Mouse (Mus musculus) embryonic facial prominence, embryonic 11.5 days (tissue): ENCODE results near the gene Xylt1. TPM values are rescaled to one million over a fixed set of nuclear protein-coding genes. Genes with fewer than 3 reads are reported as not detected.

Experiments used
- ATAC-seq: fragments of 200-750 bp; cut with Nextera tagmentation; replicated peaks from 2 replicates; pipeline ENCODE4 v1.8.0; 2017; ENCODE audit warnings: low read depth; ENCODE audit not compliant: insufficient number of reproducible peaks, low FRiP score, low TSS enrichment
- DNase-seq: peaks from one replicate; pipeline ENCODE4 v3.0.0-alpha.2; 2015; ENCODE audit warnings: low spot score
- H3K27ac ChIP-seq: fragments of 300-500 bp; sonication (generic); replicated peaks from 2 replicates; pipeline ENCODE4 v1.5.1; 2014; ENCODE audit warnings: mild to moderate bottlenecking, low read depth, low read length, control low read depth
- H3K27me3 ChIP-seq: fragments of 300-500 bp; sonication (generic); 2 replicates; pipeline ENCODE4 v1.6.1; 2014; ENCODE audit warnings: mild to moderate bottlenecking, low read length, moderate library complexity, mixed read lengths; ENCODE audit not compliant: control insufficient read depth, insufficient read depth
- H3K36me3 ChIP-seq: fragments of 300-500 bp; sonication (generic); replicated peaks from 2 replicates; pipeline ENCODE4 v1.6.1; 2014; ENCODE audit warnings: low read depth, mild to moderate bottlenecking, low read length, moderate library complexity, mixed read lengths; ENCODE audit not compliant: control insufficient read depth, insufficient read depth
- H3K4me1 ChIP-seq: fragments of 300-500 bp; sonication (generic); 2 replicates; pipeline ENCODE4 v1.6.1; 2014; ENCODE audit warnings: low read length, mixed read lengths; ENCODE audit not compliant: control insufficient read depth, insufficient read depth
- H3K4me2 ChIP-seq: fragments of 300-500 bp; sonication (generic); 2 replicates; pipeline ENCODE4 v1.6.1; 2014; ENCODE audit warnings: low read depth, mild to moderate bottlenecking, control low read depth, low read length, moderate library complexity
- H3K4me3 ChIP-seq: fragments of 300-500 bp; sonication (generic); 2 replicates; pipeline ENCODE4 v1.5.1; 2014; ENCODE audit warnings: low read depth, low read length, control low read depth
- H3K9ac ChIP-seq: fragments of 300-500 bp; sonication (generic); replicated peaks from 2 replicates; pipeline ENCODE4 v1.6.1; 2014; ENCODE audit warnings: mild to moderate bottlenecking, control low read depth, low read length
- H3K9me3 ChIP-seq: fragments of 300-500 bp; sonication (generic); replicated peaks from 2 replicates; pipeline ENCODE4 v1.6.1; 2016; ENCODE audit warnings: mild to moderate bottlenecking, low read length, inconsistent platforms, mixed read lengths; ENCODE audit not compliant: control insufficient read depth
- WGBS: fragments of 180-500 bp; shearing (Covaris S2); extraction: QIAGEN DNeasy Blood & Tissue Kit; methylation state at CpG from one replicate; pipeline ENCODE4 v1.1.7; 2014; 5-methylcytosine and 5-hydroxymethylcytosine counted together
- polyA plus RNA-seq: library from polyadenylated mRNA; unstranded; fragments of >200 nt; fragmentation: Nextera tagmentation; extraction: Ambion mirVana; gene quantifications from 2 replicates; pipeline ENCODE4 v1.2.1, GENCODE M21; 2014

The Xylt1 gene
- polyA plus RNA-seq, 1 experiment from 2014 or later: 1.4 TPM

- no peak overlapping the region for H3K27ac ChIP-seq
- H3K9me3 ChIP-seq: no peaks in the 10 kb centered on the region
- DNase-seq (no peak), ATAC-seq (no peak)
- 86% methylated on average over 5 of the region's 5 CpGs for WGBS
- H3K9ac ChIP-seq: no peak overlapping the region
- H3K36me3 ChIP-seq: no peaks in the 10 kb centered on the region
- no peak overlapping the region for H3K4me2 ChIP-seq
- no peaks in the 10 kb centered on the region for H3K27me3 ChIP-seq
- no peak overlapping the region for H3K4me3 ChIP-seq
- H3K4me1 ChIP-seq: no peaks in the 10 kb centered on the region
Observed at GRCm38 (mm10) chr7:117480831-117481230, 100.1 kb downstream of the Xylt1 start.

GRCm38 (mm10) chr7:117481404-117481803 lies 100.6 kb downstream of the Xylt1 start:
- DNase-seq: no peak
- Histone ChIP-seq H3K4me1 (no peaks in the 10 kb centered on the region), H3K4me3 (no peak overlapping the region), H3K9ac (no peak overlapping the region), H3K9me3 (no peaks in the 10 kb centered on the region), H3K4me2 (no peak overlapping the region), H3K27ac (no peak overlapping the region), H3K27me3 (no peaks in the 10 kb centered on the region), H3K36me3 (no peaks in the 10 kb centered on the region)
- no peak for ATAC-seq
- WGBS: 84% methylated on average over 3 of the region's 3 CpGs

- DNase-seq (no peak), ATAC-seq (no peak)
- Histone ChIP-seq H3K9me3 (no peaks in the 10 kb centered on the region), H3K36me3 (no peaks in the 10 kb centered on the region), H3K4me3 (no peak overlapping the region), H3K4me2 (no peak overlapping the region), H3K27me3 (no peaks in the 10 kb centered on the region), H3K9ac (no peak overlapping the region), H3K4me1 (no peaks in the 10 kb centered on the region), H3K27ac (no peak overlapping the region)
- WGBS: 65% methylated on average over 2 of the region's 2 CpGs
Observed at GRCm38 (mm10) chr7:117482701-117483100, 101.9 kb downstream of the Xylt1 start.

- DNase-seq: no peak
- H3K27me3 ChIP-seq: no peaks in the 10 kb centered on the region
- no peak overlapping the region for H3K9ac ChIP-seq
- H3K4me1 ChIP-seq: no peaks in the 10 kb centered on the region
- no peaks in the 10 kb centered on the region for H3K36me3 ChIP-seq
- H3K27ac ChIP-seq: no peak overlapping the region
- no peaks in the 10 kb centered on the region for H3K9me3 ChIP-seq
- WGBS: 56% methylated on average over 2 of the region's 2 CpGs
- H3K4me2 ChIP-seq: no peak overlapping the region
- ATAC-seq: no peak
- H3K4me3 ChIP-seq: no peak overlapping the region
Observed at GRCm38 (mm10) chr7:117484589-117484988, 103.8 kb downstream of the Xylt1 start.

- Histone ChIP-seq H3K4me1 (no peaks in the 10 kb centered on the region), H3K4me3 (no peak overlapping the region), H3K27me3 (no peaks in the 10 kb centered on the region), H3K4me2 (no peak overlapping the region), H3K9ac (no peak overlapping the region), H3K27ac (no peak overlapping the region), H3K9me3 (no peaks in the 10 kb centered on the region), H3K36me3 (no peaks in the 10 kb centered on the region)
- no peak for ATAC-seq
- WGBS: 92% methylated on average over 7 of the region's 7 CpGs
- DNase-seq: no peak
Observed at GRCm38 (mm10) chr7:117484989-117485536, 104.3 kb downstream of the Xylt1 start.

GRCm38 (mm10) chr7:117486425-117487172 lies 105.8 kb downstream of the Xylt1 start:
- H3K4me1 ChIP-seq: no peaks in the 10 kb centered on the region
- no peak overlapping the region for H3K9ac ChIP-seq
- H3K4me3 ChIP-seq: no peak overlapping the region
- H3K36me3 ChIP-seq: no peaks in the 10 kb centered on the region
- WGBS: 51% methylated on average over 7 of the region's 7 CpGs
- H3K27me3 ChIP-seq: no peaks in the 10 kb centered on the region
- peak; percentile 19 for DNase-seq
- no peaks in the 10 kb centered on the region for H3K9me3 ChIP-seq
- H3K27ac ChIP-seq: no peak overlapping the region
- ATAC-seq: no peak
- H3K4me2 ChIP-seq: no peak overlapping the region

GRCm38 (mm10) chr7:117487173-117487490 lies 106.4 kb downstream of the Xylt1 start:
- H3K9ac ChIP-seq: no peak overlapping the region
- no peak for DNase-seq
- H3K36me3 ChIP-seq: no peaks in the 10 kb centered on the region
- no peaks in the 10 kb centered on the region for H3K9me3 ChIP-seq
- H3K4me1 ChIP-seq: no peaks in the 10 kb centered on the region
- ATAC-seq: no peak
- no peak overlapping the region for H3K4me3 ChIP-seq
- 84% methylated on average over 2 of the region's 2 CpGs for WGBS
- H3K27me3 ChIP-seq: no peaks in the 10 kb centered on the region
- H3K27ac ChIP-seq: no peak overlapping the region
- no peak overlapping the region for H3K4me2 ChIP-seq

GRCm38 (mm10) chr7:117489973-117490372 lies 109.2 kb downstream of the Xylt1 start:
- Histone ChIP-seq H3K27me3 (no peaks in the 10 kb centered on the region), H3K4me3 (no peak overlapping the region), H3K4me2 (no peak overlapping the region), H3K9me3 (no peaks in the 10 kb centered on the region), H3K27ac (no peak overlapping the region), H3K9ac (no peak overlapping the region), H3K36me3 (no peaks in the 10 kb centered on the region), H3K4me1 (no peaks in the 10 kb centered on the region)
- 70% methylated on average over 5 of the region's 5 CpGs for WGBS
- ATAC-seq (no peak), DNase-seq (no peak)
